Mouse (Mus musculus) intestine, postnatal 0 days (tissue): ENCODE measurements around the gene Supt4a. TPM values are rescaled to one million over a fixed set of nuclear protein-coding genes. Genes with fewer than 3 reads are reported as not detected.
A peak's percentile ranks its signal among the peaks of the same experiment; 100 is the strongest.

Experiments used
- ATAC-seq: fragments of 200-750 bp; cut with Nextera tagmentation; 2 replicates; pipeline ENCODE4 v1.8.0; 2017; ENCODE audit warnings: mild to moderate bottlenecking, moderate TSS enrichment, moderate library complexity
- H3K27ac ChIP-seq: fragments of 300-500 bp; sonication (generic); 2 replicates; pipeline ENCODE4 v1.5.1; 2014; ENCODE audit warnings: mild to moderate bottlenecking, low read depth, low read length, moderate library complexity
- H3K27me3 ChIP-seq: fragments of 300-500 bp; sonication (generic); replicated peaks from 2 replicates; pipeline ENCODE4 v1.6.1; 2014; ENCODE audit warnings: low read length, mixed read lengths; ENCODE audit not compliant: control insufficient read depth, insufficient read depth
- H3K36me3 ChIP-seq: fragments of 300-500 bp; sonication (generic); 2 replicates; pipeline ENCODE4 v1.6.1; 2014; ENCODE audit warnings: mild to moderate bottlenecking, moderate library complexity; ENCODE audit not compliant: control insufficient read depth, insufficient read depth
- H3K4me1 ChIP-seq: fragments of 300-500 bp; sonication (generic); replicated peaks from 2 replicates; pipeline ENCODE4 v1.6.1; 2014; ENCODE audit warnings: antibody characterized with exemption, low read length, mixed read lengths; ENCODE audit not compliant: control insufficient read depth, insufficient read depth
- H3K4me2 ChIP-seq: fragments of 300-500 bp; sonication (generic); replicated peaks from 2 replicates; pipeline ENCODE4 v1.6.1; 2014; ENCODE audit warnings: low read depth, mild to moderate bottlenecking, moderate library complexity
- H3K4me3 ChIP-seq: fragments of 300-500 bp; sonication (generic); 2 replicates; pipeline ENCODE4 v1.5.1; 2014; ENCODE audit warnings: low read depth, low read length
- H3K9ac ChIP-seq: fragments of 300-500 bp; sonication (generic); 2 replicates; pipeline ENCODE4 v1.6.1; 2014; ENCODE audit warnings: mild to moderate bottlenecking, low read depth, low read length
- H3K9me3 ChIP-seq: fragments of 300-500 bp; sonication (generic); 2 replicates; pipeline ENCODE4 v1.6.1; 2016; ENCODE audit warnings: mixed run types; ENCODE audit not compliant: control insufficient read depth
- CTCF ChIP-seq: sonication (generic); IDR thresholded peaks from 2 replicates; pipeline ENCODE4 v1.5.1; 2016; ENCODE audit warnings: low read depth, mild to moderate bottlenecking, control low read depth, antibody characterized with exemption, moderate library complexity
- WGBS: fragments of 180-500 bp; shearing (Covaris S2); extraction: QIAGEN DNeasy Blood & Tissue Kit; methylation state at CpG from one replicate; pipeline ENCODE4 v1.1.7; 2014; 5-methylcytosine and 5-hydroxymethylcytosine counted together
- polyA plus RNA-seq: library from polyadenylated mRNA; unstranded; fragments of >200 nt; fragmentation: Nextera tagmentation; extraction: Ambion mirVana; gene quantifications from 2 replicates; pipeline ENCODE4 v1.2.1, GENCODE M21; 2015

Gene Supt4a
- polyA plus RNA-seq, 1 experiment from 2014 or later: 87.5 TPM

GRCm38 (mm10) chr11:87760301-87761081, 23.1 kb downstream of the Supt4a start, which contains the start of gene Tspoap1:
Gene Tspoap1, plus strand, starts transcription at chr11:87760541.
- H3K4me1 ChIP-seq: no peaks in the 10 kb centered on the region
- no peak for ATAC-seq
- no peak within 1 kb of the TSS for H3K4me2 ChIP-seq
- WGBS: 11% methylated on average over 23 of the region's 23 CpGs
- H3K36me3 ChIP-seq: no peaks in the 10 kb centered on the region
- H3K4me3 ChIP-seq: no peak within 1 kb of the TSS
- H3K27ac ChIP-seq: no peak within 1 kb of the TSS
- peaks cover 54% of the 10 kb centered on the region for H3K27me3 ChIP-seq
- no peaks in the 10 kb centered on the region for H3K9me3 ChIP-seq
- no peak within 1 kb of the TSS for H3K9ac ChIP-seq
- TF ChIP-seq CTCF: no peak

GRCm38 (mm10) chr11:87761181-87761721, 23.9 kb downstream of the Supt4a start:
- 72% methylated on average over 11 of the region's 11 CpGs for WGBS
- no peak for ATAC-seq
- H3K27me3 ChIP-seq: peaks cover 54% of the 10 kb centered on the region

GRCm38 (mm10) chr11:87761806-87762701, 24.7 kb downstream of the Supt4a start:
- WGBS: 77% methylated on average over 14 of the region's 14 CpGs

More at GRCm38 (mm10) chr11:87761181-87761721, 23.9 kb downstream of the Supt4a start:
- H3K4me1 ChIP-seq: no peaks in the 10 kb centered on the region
- H3K9ac ChIP-seq: no peak overlapping the region
- no peaks in the 10 kb centered on the region for H3K36me3 ChIP-seq
- no peak overlapping the region for H3K4me3 ChIP-seq
- TF ChIP-seq CTCF: no peak
- no peak overlapping the region for H3K4me2 ChIP-seq
- H3K9me3 ChIP-seq: no peaks in the 10 kb centered on the region
- H3K27ac ChIP-seq: no peak overlapping the region

GRCm38 (mm10) chr11:87762702-87763385, 25.5 kb downstream of the Supt4a start:
- WGBS: 56% methylated on average over 12 of the region's 12 CpGs
- no peak overlapping the region for H3K4me3 ChIP-seq
- H3K27me3 ChIP-seq: peaks cover 54% of the 10 kb centered on the region
- no peak for TF ChIP-seq CTCF
- no peaks in the 10 kb centered on the region for H3K36me3 ChIP-seq
- no peak overlapping the region for H3K4me2 ChIP-seq
- H3K27ac ChIP-seq: no peak overlapping the region
- no peaks in the 10 kb centered on the region for H3K9me3 ChIP-seq
- no peak overlapping the region for H3K9ac ChIP-seq
- no peak for ATAC-seq
- H3K4me1 ChIP-seq: no peaks in the 10 kb centered on the region

More at GRCm38 (mm10) chr11:87761806-87762701, 24.7 kb downstream of the Supt4a start:
- no peak for TF ChIP-seq CTCF
- no peak overlapping the region for H3K4me2 ChIP-seq
- H3K4me3 ChIP-seq: no peak overlapping the region
- no peaks in the 10 kb centered on the region for H3K36me3 ChIP-seq
- no peak overlapping the region for H3K27ac ChIP-seq
- ATAC-seq: no peak
- no peaks in the 10 kb centered on the region for H3K9me3 ChIP-seq
- peaks cover 54% of the 10 kb centered on the region for H3K27me3 ChIP-seq
- no peaks in the 10 kb centered on the region for H3K4me1 ChIP-seq
- no peak overlapping the region for H3K9ac ChIP-seq

GRCm38 (mm10) chr11:87763511-87763987, 26.2 kb downstream of the Supt4a start:
- Histone ChIP-seq H3K27me3 (peaks cover 54% of the 10 kb centered on the region), H3K4me3 (peak overlapping the region; percentile 44), H3K9ac (0 out of 2 replicates have a peak overlapping the region, but pooled peaks have one; percentile 28), H3K4me1 (no peaks in the 10 kb centered on the region), H3K27ac (no peak overlapping the region), H3K36me3 (no peaks in the 10 kb centered on the region), H3K9me3 (no peaks in the 10 kb centered on the region), H3K4me2 (peak overlapping the region; percentile 82)
- WGBS: 7% methylated on average over 17 of the region's 17 CpGs
- ATAC-seq: peak; percentile 42; the same call in 1 of the 2 replicates
- no peak for TF ChIP-seq CTCF
